Mouse (Mus musculus): Measurements from ENCODE around the gene 4833439L19Rik. TPM values are rescaled to one million over a fixed set of nuclear protein-coding genes. Genes with fewer than 3 reads are reported as not detected.
"Not testable (repeated sequence)": the region's sequence is repeated elsewhere in the genome, so short reads cannot be mapped to it uniquely, and the experiment has no call there.

Gene 4833439L19Rik
- polyA plus RNA-seq (2014; fragmentation: Nextera tagmentation; extraction: Ambion mirVana): 259 and 289 TPM in 2 replicates

- under 1% methylated on average over 27 of the region's 27 CpGs for WGBS
- H3K36me3 ChIP-seq (ENCODE audit: control insufficient read depth, insufficient read depth, low read length): peaks cover 30% of the 10 kb centered on the region
- peak within 1 kb of the TSS; percentile 83 for H3K4me3 ChIP-seq (ENCODE audit: low read depth, low read length)
- no peaks in the 10 kb centered on the region for H3K9me3 ChIP-seq (replicated peaks; ENCODE audit: control insufficient read depth, low read length)
- H3K27ac ChIP-seq (ENCODE audit: low read depth, low read length): peak within 1 kb of the TSS; percentile 74
- peaks cover 8% of the 10 kb centered on the region for H3K4me1 ChIP-seq (ENCODE audit: control insufficient read depth, insufficient read depth, low read length)
- H3K27me3 ChIP-seq (replicated peaks; ENCODE audit: control insufficient read depth, insufficient read depth, low read length): no peaks in the 10 kb centered on the region
- ATAC-seq (peak; percentile 98), DNase-seq (ENCODE audit: low spot score) (peak; percentile 99)
- H3K4me2 ChIP-seq (ENCODE audit: low read length): peak within 1 kb of the TSS; percentile 86
- peak within 1 kb of the TSS; percentile 93 for H3K9ac ChIP-seq (ENCODE audit: low read length)
These were observed at the start of gene 4833439L19Rik for GRCm38 (mm10) chr13:54565201-54565581. TSS of gene 4833439L19Rik (minus strand) at chr13:54565435.

- H3K4me2 ChIP-seq (ENCODE audit: low read length); DNase-seq (ENCODE audit: low spot score); H3K27ac ChIP-seq (ENCODE audit: low read depth, low read length); H3K27me3 ChIP-seq (replicated peaks; ENCODE audit: control insufficient read depth, insufficient read depth, low read length); ATAC-seq; H3K4me1 ChIP-seq (ENCODE audit: control insufficient read depth, insufficient read depth, low read length); H3K9me3 ChIP-seq (replicated peaks; ENCODE audit: control insufficient read depth, low read length); H3K4me3 ChIP-seq (ENCODE audit: low read depth, low read length); H3K36me3 ChIP-seq (ENCODE audit: control insufficient read depth, insufficient read depth, low read length); H3K9ac ChIP-seq (ENCODE audit: low read length): not testable (repeated sequence)
- WGBS: 87% methylated on average over 8 of the region's 8 CpGs
These were observed 47.9 kb upstream of the 4833439L19Rik start for GRCm38 (mm10) chr13:54613141-54613540.

- peak within 1 kb of the TSS; percentile 84 for H3K9ac ChIP-seq (ENCODE audit: low read length)
- 0 out of 2 replicates have a peak within 1 kb of the TSS, but pooled peaks have one; percentile 48 for H3K27ac ChIP-seq (ENCODE audit: low read depth, low read length)
- H3K4me2 ChIP-seq (ENCODE audit: low read length): peak within 1 kb of the TSS; percentile 84
- H3K36me3 ChIP-seq (ENCODE audit: control insufficient read depth, insufficient read depth, low read length): no peaks in the 10 kb centered on the region
- no peaks in the 10 kb centered on the region for H3K9me3 ChIP-seq (replicated peaks; ENCODE audit: control insufficient read depth, low read length)
- H3K4me3 ChIP-seq (ENCODE audit: low read depth, low read length): peak within 1 kb of the TSS; percentile 66
- no peaks in the 10 kb centered on the region for H3K27me3 ChIP-seq (replicated peaks; ENCODE audit: control insufficient read depth, insufficient read depth, low read length)
- H3K4me1 ChIP-seq (ENCODE audit: control insufficient read depth, insufficient read depth, low read length): 0 out of 2 replicates have a peak, but pooled peaks cover 4% of the 10 kb centered on the region
- WGBS: under 1% methylated on average over 66 of the region's 66 CpGs
- DNase-seq (ENCODE audit: low spot score): peak; percentile 84
- peak; percentile 81 for ATAC-seq
These were observed 45.9 kb upstream of the 4833439L19Rik start, which contains the start of gene Cltb for GRCm38 (mm10) chr13:54610972-54611754. TSS of gene Cltb (minus strand) at chr13:54611344.

- Histone ChIP-seq H3K4me2 (ENCODE audit: low read length) (peak overlapping the region; percentile 84), H3K36me3 (ENCODE audit: control insufficient read depth, insufficient read depth, low read length) (no peaks in the 10 kb centered on the region), H3K4me3 (ENCODE audit: low read depth, low read length) (peak overlapping the region; percentile 66), H3K27ac (ENCODE audit: low read depth, low read length) (0 out of 2 replicates have a peak overlapping the region, but pooled peaks have one; percentile 48), H3K9ac (ENCODE audit: low read length) (peak overlapping the region; percentile 84), H3K27me3 (replicated peaks; ENCODE audit: control insufficient read depth, insufficient read depth, low read length) (no peaks in the 10 kb centered on the region), H3K4me1 (ENCODE audit: control insufficient read depth, insufficient read depth, low read length) (0 out of 2 replicates have a peak, but pooled peaks cover 4% of the 10 kb centered on the region), H3K9me3 (replicated peaks; ENCODE audit: control insufficient read depth, low read length) (no peaks in the 10 kb centered on the region)
- ATAC-seq: peak; percentile 29; the same call in 1 of the 2 replicates
- DNase-seq (ENCODE audit: low spot score): peak; percentile 6
- WGBS: 10% methylated on average over 13 of the region's 13 CpGs
These were observed 45.4 kb upstream of the 4833439L19Rik start for GRCm38 (mm10) chr13:54610613-54610971.

- no peaks in the 10 kb centered on the region for H3K27me3 ChIP-seq (replicated peaks; ENCODE audit: control insufficient read depth, insufficient read depth, low read length)
These were observed 44.1 kb upstream of the 4833439L19Rik start for GRCm38 (mm10) chr13:54609301-54609700.

GRCm38 (mm10) chr13:54608666-54609065, 43.4 kb upstream of the 4833439L19Rik start:
- Histone ChIP-seq H3K4me3 (ENCODE audit: low read depth, low read length) (no peak overlapping the region), H3K36me3 (ENCODE audit: control insufficient read depth, insufficient read depth, low read length) (no peaks in the 10 kb centered on the region), H3K9me3 (replicated peaks; ENCODE audit: control insufficient read depth, low read length) (no peaks in the 10 kb centered on the region), H3K27ac (ENCODE audit: low read depth, low read length) (no peak overlapping the region), H3K4me1 (ENCODE audit: control insufficient read depth, insufficient read depth, low read length) (0 out of 2 replicates have a peak, but pooled peaks cover 4% of the 10 kb centered on the region), H3K9ac (ENCODE audit: low read length) (peak overlapping the region; percentile 29; the same call in 1 of the 2 replicates), H3K27me3 (replicated peaks; ENCODE audit: control insufficient read depth, insufficient read depth, low read length) (no peaks in the 10 kb centered on the region), H3K4me2 (ENCODE audit: low read length) (peak overlapping the region; percentile 20)
- 10% methylated on average over 8 of the region's 8 CpGs for WGBS
- no peak for ATAC-seq
- peak; percentile 22 for DNase-seq (ENCODE audit: low spot score)

More at GRCm38 (mm10) chr13:54609301-54609700, 44.1 kb upstream of the 4833439L19Rik start:
- no peak overlapping the region for H3K4me3 ChIP-seq (ENCODE audit: low read depth, low read length)
- 35% methylated on average over 1 of the region's 1 CpGs for WGBS
- H3K9me3 ChIP-seq (replicated peaks; ENCODE audit: control insufficient read depth, low read length): no peaks in the 10 kb centered on the region
- peak overlapping the region; percentile 16; the same call in 1 of the 2 replicates for H3K4me2 ChIP-seq (ENCODE audit: low read length)
- H3K9ac ChIP-seq (ENCODE audit: low read length): peak overlapping the region; percentile 29; the same call in 1 of the 2 replicates
- 0 out of 2 replicates have a peak, but pooled peaks cover 4% of the 10 kb centered on the region for H3K4me1 ChIP-seq (ENCODE audit: control insufficient read depth, insufficient read depth, low read length)
- ATAC-seq: no peak
- no peak overlapping the region for H3K27ac ChIP-seq (ENCODE audit: low read depth, low read length)
- no peaks in the 10 kb centered on the region for H3K36me3 ChIP-seq (ENCODE audit: control insufficient read depth, insufficient read depth, low read length)
- no peak for DNase-seq (ENCODE audit: low spot score)

GRCm38 (mm10) chr13:54608002-54608401, 42.8 kb upstream of the 4833439L19Rik start:
- WGBS: 70% methylated on average over 3 of the region's 3 CpGs
- H3K27ac ChIP-seq (ENCODE audit: low read depth, low read length): no peak overlapping the region
- H3K4me2 ChIP-seq (ENCODE audit: low read length): no peak overlapping the region

GRCm38 (mm10) chr13:54607204-54607603, 42.0 kb upstream of the 4833439L19Rik start:
- Histone ChIP-seq H3K4me1 (ENCODE audit: control insufficient read depth, insufficient read depth, low read length) (0 out of 2 replicates have a peak, but pooled peaks cover 4% of the 10 kb centered on the region), H3K9me3 (replicated peaks; ENCODE audit: control insufficient read depth, low read length) (no peaks in the 10 kb centered on the region), H3K27ac (ENCODE audit: low read depth, low read length) (no peak overlapping the region), H3K27me3 (replicated peaks; ENCODE audit: control insufficient read depth, insufficient read depth, low read length) (no peaks in the 10 kb centered on the region), H3K4me3 (ENCODE audit: low read depth, low read length) (no peak overlapping the region), H3K9ac (ENCODE audit: low read length) (no peak overlapping the region), H3K4me2 (ENCODE audit: low read length) (no peak overlapping the region), H3K36me3 (ENCODE audit: control insufficient read depth, insufficient read depth, low read length) (no peaks in the 10 kb centered on the region)
- WGBS: 72% methylated on average over 5 of the region's 5 CpGs
- ATAC-seq (no peak), DNase-seq (ENCODE audit: low spot score) (no peak)

More at GRCm38 (mm10) chr13:54608002-54608401, 42.8 kb upstream of the 4833439L19Rik start:
- H3K9me3 ChIP-seq (replicated peaks; ENCODE audit: control insufficient read depth, low read length): no peaks in the 10 kb centered on the region
- no peaks in the 10 kb centered on the region for H3K27me3 ChIP-seq (replicated peaks; ENCODE audit: control insufficient read depth, insufficient read depth, low read length)
- H3K36me3 ChIP-seq (ENCODE audit: control insufficient read depth, insufficient read depth, low read length): no peaks in the 10 kb centered on the region
- DNase-seq (ENCODE audit: low spot score) (no peak), ATAC-seq (no peak)
- H3K9ac ChIP-seq (ENCODE audit: low read length): no peak overlapping the region
- H3K4me3 ChIP-seq (ENCODE audit: low read depth, low read length): no peak overlapping the region
- 0 out of 2 replicates have a peak, but pooled peaks cover 4% of the 10 kb centered on the region for H3K4me1 ChIP-seq (ENCODE audit: control insufficient read depth, insufficient read depth, low read length)

Data from forebrain, embryonic 14.5 days (tissue).